Mouse (Mus musculus): Measurements from ENCODE around the gene Slc7a8.

The Slc7a8 gene

GRCm38 (mm10) chr14:54736555-54737552, 44.9 kb downstream of the Slc7a8 start:
- DNase-seq = no peak

- no peak for DNase-seq
These were observed 46.5 kb downstream of the Slc7a8 start for GRCm38 (mm10) chr14:54735221-54735620.

- no peak for DNase-seq
These were observed 47.7 kb downstream of the Slc7a8 start for GRCm38 (mm10) chr14:54734004-54734403.

- DNase-seq = no peak
These were observed 49.5 kb downstream of the Slc7a8 start for GRCm38 (mm10) chr14:54732206-54732605.

GRCm38 (mm10) chr14:54730305-54730704, 51.4 kb downstream of the Slc7a8 start:
- DNase-seq = peak; percentile 66

GRCm38 (mm10) chr14:54728823-54729653, 52.7 kb downstream of the Slc7a8 start:
- peak; percentile 62 for DNase-seq

GRCm38 (mm10) chr14:54727565-54727964, 54.2 kb downstream of the Slc7a8 start:
- DNase-seq = no peak

GRCm38 (mm10) chr14:54724049-54724448, 57.7 kb downstream of the Slc7a8 start:
- no peak for DNase-seq

- DNase-seq = peak; percentile 71
These were observed 60.0 kb downstream of the Slc7a8 start for GRCm38 (mm10) chr14:54721711-54722110.

GRCm38 (mm10) chr14:54720654-54721350, 60.9 kb downstream of the Slc7a8 start:
- DNase-seq = peak; percentile 75

GRCm38 (mm10) chr14:54720041-54720440, 61.7 kb downstream of the Slc7a8 start:
- DNase-seq = no peak

- DNase-seq = no peak
These were observed 66.3 kb downstream of the Slc7a8 start for GRCm38 (mm10) chr14:54715402-54715801.

- no peak for DNase-seq
These were observed 67.1 kb downstream of the Slc7a8 start for GRCm38 (mm10) chr14:54714617-54715081.

GRCm38 (mm10) chr14:54714121-54714520, 67.6 kb downstream of the Slc7a8 start:
- DNase-seq = peak; percentile 79

- DNase-seq = no peak
These were observed 68.9 kb downstream of the Slc7a8 start for GRCm38 (mm10) chr14:54712861-54713260.

GRCm38 (mm10) chr14:54712074-54712473, 69.7 kb downstream of the Slc7a8 start, which contains the start of gene Cebpe:
Cebpe (minus strand) TSS chr14:54712174.
- no peak for DNase-seq

- no peak for DNase-seq
These were observed 72.7 kb downstream of the Slc7a8 start for GRCm38 (mm10) chr14:54709054-54709453.

- no peak for DNase-seq
These were observed 75.0 kb downstream of the Slc7a8 start for GRCm38 (mm10) chr14:54706589-54707320.

GRCm38 (mm10) chr14:54705844-54706243, 75.9 kb downstream of the Slc7a8 start:
- no peak for DNase-seq

- DNase-seq = no peak
These were observed 78.5 kb downstream of the Slc7a8 start for GRCm38 (mm10) chr14:54703207-54703606.

- peak; percentile 54 for DNase-seq
These were observed 80.4 kb downstream of the Slc7a8 start for GRCm38 (mm10) chr14:54701298-54701697.

GRCm38 (mm10) chr14:54699586-54699985, 82.2 kb downstream of the Slc7a8 start:
- no peak for DNase-seq
